Mouse (Mus musculus) CH12.LX (cell line): Measurements from ENCODE around the gene Gm3435.
"Not testable (repeated sequence)": the region's sequence is repeated elsewhere in the genome, so short reads cannot be mapped to it uniquely, and the experiment has no call there.

Source experiments
- CTCF ChIP-seq, 2 experiments: IDR thresholded peaks in 1 of 2; conservative IDR thresholded peaks in 1 of 2; 2 replicates each; pipeline ENCODE4 v1.5.1; 2011 to 2012; ENCODE audit warnings: low read depth in 2 of 2, low read length in 2 of 2, improper control_type of control experiment in 1 of 2, inconsistent platforms in 1 of 2, mild to moderate bottlenecking in 1 of 2, moderate library complexity in 1 of 2
- ELF1 ChIP-seq: IDR thresholded peaks from 2 replicates; pipeline ENCODE4 v1.6.1; 2014; ENCODE audit warnings: low read depth, mild to moderate bottlenecking, inconsistent platforms, low read length, improper control_type of control experiment
- EP300 ChIP-seq: IDR thresholded peaks from 2 replicates; pipeline ENCODE4 v1.6.1; 2011; ENCODE audit warnings: low read length, improper control_type of control experiment
- IRF4 ChIP-seq: IDR thresholded peaks from 2 replicates; pipeline ENCODE4 v1.6.1; 2014; ENCODE audit warnings: low read depth, mild to moderate bottlenecking, inconsistent platforms, low read length, improper control_type of control experiment
- MAFK ChIP-seq: IDR thresholded peaks from 2 replicates; pipeline ENCODE4 v1.6.1; 2011; ENCODE audit warnings: low read length, improper control_type of control experiment; ENCODE audit not compliant: insufficient replicate concordance
- MAX ChIP-seq: IDR thresholded peaks from 2 replicates; pipeline ENCODE4 v1.6.1; 2011; ENCODE audit warnings: low read length, improper control_type of control experiment
- MYC ChIP-seq: IDR thresholded peaks from 2 replicates; pipeline ENCODE4 v1.6.1; 2011; ENCODE audit warnings: low read depth, mild to moderate bottlenecking, improper control_type of control experiment, low read length
- NRF1 ChIP-seq: IDR thresholded peaks from 2 replicates; pipeline ENCODE4 v1.6.1; 2014; ENCODE audit warnings: low read depth, mild to moderate bottlenecking, inconsistent platforms, low read length, improper control_type of control experiment, moderate library complexity
- POLR2A ChIP-seq: IDR thresholded peaks from 2 replicates; pipeline ENCODE4 v1.6.1; 2011; ENCODE audit warnings: low read depth, mild to moderate bottlenecking, improper control_type of control experiment, low read length
- POLR2AphosphoS2 ChIP-seq: IDR thresholded peaks from 2 replicates; pipeline ENCODE4 v1.6.1; 2011; ENCODE audit warnings: low read depth, low read length, improper control_type of control experiment
- RCOR1 ChIP-seq: conservative IDR thresholded peaks from 2 replicates; pipeline ENCODE4 v1.6.1; 2012; ENCODE audit warnings: low read depth, mild to moderate bottlenecking, inconsistent platforms, low read length, improper control_type of control experiment
- USF2 ChIP-seq: conservative IDR thresholded peaks from 2 replicates; pipeline ENCODE4 v1.6.1; 2011; ENCODE audit warnings: low read depth, low read length, improper control_type of control experiment
- ZC3H11A ChIP-seq: IDR thresholded peaks from 2 replicates; pipeline ENCODE4 v1.6.1; 2012; ENCODE audit warnings: low read depth, mild to moderate bottlenecking, inconsistent platforms, low read length, improper control_type of control experiment

- TF ChIP-seq MAX; CTCF (conservative IDR thresholded peaks at IDR 0.05 in 1 of 2, IDR thresholded peaks at IDR 0.05 in 1 of 2; ENCODE audit: low read depth in 2 of 2, low read length in 2 of 2); RCOR1; NRF1; POLR2AphosphoS2; POLR2A; IRF4; ELF1; MYC; MAFK; ZC3H11A; EP300; USF2: not testable (repeated sequence)
Observed at GRCm38 (mm10) chr17:14993139-14993832, 16.7 kb upstream of the Gm3435 start.
